Mouse (Mus musculus) testis, adult 2 months (tissue): ENCODE results near the gene Gata2. TPM values are rescaled to one million over a fixed set of nuclear protein-coding genes. Genes with fewer than 3 reads are reported as not detected.

Source experiments
- H3K27ac ChIP-seq: fragments of 200-500 bp; 2 replicates; pipeline ENCODE4 v1.5.1; 2012; ENCODE audit warnings: low read depth, low read length; ENCODE audit not compliant: control insufficient read depth, insufficient read depth
- H3K27me3 ChIP-seq: fragments of 200-500 bp; 2 replicates; pipeline ENCODE4 v1.6.1; 2012; ENCODE audit warnings: mild to moderate bottlenecking, low read length, moderate library complexity; ENCODE audit not compliant: control insufficient read depth, insufficient read depth
- H3K36me3 ChIP-seq: fragments of 200-500 bp; 2 replicates; pipeline ENCODE4 v1.6.1; 2012; ENCODE audit warnings: mild to moderate bottlenecking, low read length; ENCODE audit not compliant: control insufficient read depth, insufficient read depth
- H3K4me1 ChIP-seq: fragments of 200-500 bp; 2 replicates; pipeline ENCODE4 v1.6.1; 2012; ENCODE audit warnings: low read length; ENCODE audit not compliant: control insufficient read depth, insufficient read depth
- H3K4me3 ChIP-seq: fragments of 200-500 bp; 2 replicates; pipeline ENCODE4 v1.5.1; 2012; ENCODE audit warnings: low read depth, mild to moderate bottlenecking, low read length, moderate library complexity, mixed read lengths; ENCODE audit not compliant: control insufficient read depth
- CTCF ChIP-seq: fragments of 200-500 bp; IDR thresholded peaks from 2 replicates; pipeline ENCODE4 v1.5.1; 2012; ENCODE audit warnings: low read depth, mild to moderate bottlenecking, inconsistent platforms, low read length, moderate library complexity; ENCODE audit not compliant: control insufficient read depth, insufficient read depth, insufficient replicate concordance
- POLR2A ChIP-seq: fragments of 200-500 bp; IDR thresholded peaks from 2 replicates; pipeline ENCODE4 v1.6.1; 2012; ENCODE audit warnings: low read depth, mild to moderate bottlenecking, inconsistent platforms, low read length, moderate library complexity; ENCODE audit not compliant: control insufficient read depth
- polyA plus RNA-seq: library from polyadenylated mRNA; depleted of rRNA; stranded (reverse); fragments of >200 nt; gene quantifications from 2 replicates; pipeline ENCODE4 v1.2.3, GENCODE M21; 2012

Gata2 gene
- polyA plus RNA-seq, 1 experiment = 44.7 TPM

DNA sequence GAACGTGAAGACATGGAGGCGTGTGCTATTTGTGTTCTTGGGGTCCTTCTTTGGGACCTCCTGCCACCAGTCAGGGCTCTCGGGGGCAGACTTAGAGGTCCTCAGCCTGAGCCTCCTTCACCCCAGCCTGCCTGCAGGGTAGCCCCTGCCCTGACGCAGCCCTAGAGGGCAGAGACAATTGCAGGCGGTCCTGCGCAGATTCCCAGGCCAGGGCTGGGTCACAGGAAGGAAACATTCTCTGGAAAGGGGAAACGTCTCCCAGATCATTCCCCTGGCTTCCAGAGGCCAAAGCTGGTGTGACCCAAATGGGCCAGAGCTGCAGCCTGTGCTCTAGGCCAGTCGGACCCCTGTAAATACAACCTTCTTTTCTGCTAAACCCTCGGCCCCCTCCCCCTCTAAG is 12.2 kb downstream of the Gata2 start:
- H3K27me3 ChIP-seq = no peaks in the 10 kb centered on the region

DNA sequence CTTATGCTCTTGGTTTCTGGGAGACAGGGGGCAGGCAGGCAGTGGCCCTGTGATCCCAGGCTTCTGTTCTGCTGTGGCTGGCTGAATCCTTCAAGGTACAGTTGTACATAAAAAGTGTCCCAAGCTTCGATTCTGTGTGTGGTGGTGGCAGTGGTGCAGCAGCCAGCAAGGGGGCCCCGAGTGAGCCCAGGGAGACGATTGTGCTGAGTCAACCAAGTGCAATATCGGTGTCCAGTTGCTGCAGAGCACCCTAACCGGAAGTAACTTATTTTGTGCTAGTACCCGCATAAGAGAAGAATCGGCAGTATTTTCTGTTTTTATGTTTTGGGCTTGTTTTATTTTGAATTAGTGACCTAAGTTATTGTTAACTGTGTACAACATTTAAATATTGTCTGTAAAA is 12.9 kb downstream of the Gata2 start:
- peaks cover 8% of the 10 kb centered on the region; the same call in 1 of the 2 replicates for H3K4me1 ChIP-seq
- no peak for TF ChIP-seq POLR2A
- TF ChIP-seq CTCF = no peak
- no peak overlapping the region for H3K27ac ChIP-seq
- H3K27me3 ChIP-seq = no peaks in the 10 kb centered on the region
- H3K4me3 ChIP-seq = no peak overlapping the region
- H3K36me3 ChIP-seq = no peaks in the 10 kb centered on the region

More for the DNA sequence above, 12.2 kb downstream of the Gata2 start:
- TF ChIP-seq POLR2A = no peak
- TF ChIP-seq CTCF = no peak
- Histone ChIP-seq H3K4me1 (peaks cover 8% of the 10 kb centered on the region; the same call in 1 of the 2 replicates), H3K27ac (no peak overlapping the region), H3K4me3 (peak overlapping the region; percentile 9; the same call in 1 of the 2 replicates), H3K36me3 (no peaks in the 10 kb centered on the region)

DNA sequence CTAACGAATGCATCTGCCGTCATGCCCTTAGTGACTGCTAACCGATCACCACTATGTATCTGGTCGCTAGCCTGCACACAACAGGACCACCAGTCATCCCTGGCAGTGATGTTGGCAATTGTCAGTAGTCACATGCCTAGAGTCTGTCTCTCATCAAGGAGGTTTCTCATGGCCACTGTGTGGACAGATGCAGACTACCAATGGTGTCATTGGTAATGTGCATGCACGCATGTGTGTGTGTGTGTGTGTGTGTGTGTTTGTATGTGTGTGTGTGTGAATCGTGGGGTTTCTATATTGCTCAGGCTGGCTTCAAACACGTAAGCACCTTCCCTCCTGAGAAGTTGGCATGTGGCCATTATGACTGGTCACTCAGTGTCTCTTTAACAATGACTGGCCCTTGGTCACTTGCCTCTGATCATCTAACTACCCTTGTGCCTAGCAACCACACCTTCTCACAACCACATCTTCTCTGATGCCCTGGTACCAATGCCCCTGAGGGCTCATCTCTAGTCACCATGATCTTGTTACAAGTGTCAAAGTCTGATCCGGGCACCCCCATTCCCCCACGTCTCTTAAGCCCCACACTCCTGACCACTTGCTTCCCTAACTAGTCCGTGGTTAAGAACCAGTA is 13.8 kb downstream of the Gata2 start:
- Histone ChIP-seq H3K27me3 (no peaks in the 10 kb centered on the region), H3K4me1 (peaks cover 5% of the 10 kb centered on the region; the same call in 1 of the 2 replicates), H3K36me3 (no peaks in the 10 kb centered on the region), H3K4me3 (no peak overlapping the region), H3K27ac (no peak overlapping the region)
- no peak for TF ChIP-seq CTCF
- TF ChIP-seq POLR2A = no peak

DNA sequence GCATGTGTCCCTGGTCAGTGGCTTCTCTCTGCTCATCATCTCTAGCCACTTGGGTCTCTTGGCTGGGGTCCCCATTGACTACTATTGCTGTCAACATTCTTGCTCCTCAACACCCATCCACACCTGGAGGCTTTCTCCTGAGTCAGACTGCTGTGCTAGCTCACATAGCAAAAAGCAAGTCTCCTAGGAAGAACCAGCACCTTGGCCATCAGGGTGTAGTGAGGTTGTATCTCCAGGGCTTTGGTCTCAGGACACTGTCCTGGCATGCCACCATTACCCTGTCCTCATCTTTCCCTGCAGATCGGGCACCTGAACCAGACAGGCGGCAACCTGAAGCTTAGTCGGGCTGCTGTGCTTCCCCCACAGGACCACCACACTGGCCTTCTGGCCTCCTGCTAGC is 14.6 kb downstream of the Gata2 start:
- Histone ChIP-seq H3K27me3 (no peaks in the 10 kb centered on the region), H3K4me3 (no peak overlapping the region), H3K27ac (no peak overlapping the region), H3K36me3 (no peaks in the 10 kb centered on the region), H3K4me1 (peaks cover 5% of the 10 kb centered on the region; the same call in 1 of the 2 replicates)
- TF ChIP-seq POLR2A (no peak), CTCF (no peak)

DNA sequence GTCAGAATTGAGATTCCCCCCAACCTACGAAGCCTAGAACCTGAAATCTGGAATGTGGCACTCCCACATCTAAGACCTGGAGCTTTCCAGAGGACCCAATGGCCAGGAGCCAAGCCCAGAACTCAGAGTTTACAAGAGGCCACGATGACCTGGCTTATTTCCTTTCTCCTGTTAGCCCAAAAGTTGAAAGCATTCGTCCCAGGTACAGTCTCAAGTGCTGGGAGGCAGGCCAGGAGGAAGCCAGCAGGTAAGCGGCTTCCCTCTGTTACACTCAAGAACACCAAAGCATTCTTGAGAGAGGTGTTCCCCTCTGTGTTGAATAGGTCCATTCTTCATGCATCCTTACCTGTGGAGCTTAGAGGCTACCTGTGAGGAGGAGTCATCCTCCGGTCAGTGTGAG is 15.8 kb downstream of the Gata2 start:
- no peaks in the 10 kb centered on the region for H3K27me3 ChIP-seq
- no peak overlapping the region for H3K4me3 ChIP-seq
- no peaks in the 10 kb centered on the region for H3K36me3 ChIP-seq
- TF ChIP-seq POLR2A = no peak
- no peak for TF ChIP-seq CTCF
- H3K4me1 ChIP-seq = no peaks in the 10 kb centered on the region
- no peak overlapping the region for H3K27ac ChIP-seq

DNA sequence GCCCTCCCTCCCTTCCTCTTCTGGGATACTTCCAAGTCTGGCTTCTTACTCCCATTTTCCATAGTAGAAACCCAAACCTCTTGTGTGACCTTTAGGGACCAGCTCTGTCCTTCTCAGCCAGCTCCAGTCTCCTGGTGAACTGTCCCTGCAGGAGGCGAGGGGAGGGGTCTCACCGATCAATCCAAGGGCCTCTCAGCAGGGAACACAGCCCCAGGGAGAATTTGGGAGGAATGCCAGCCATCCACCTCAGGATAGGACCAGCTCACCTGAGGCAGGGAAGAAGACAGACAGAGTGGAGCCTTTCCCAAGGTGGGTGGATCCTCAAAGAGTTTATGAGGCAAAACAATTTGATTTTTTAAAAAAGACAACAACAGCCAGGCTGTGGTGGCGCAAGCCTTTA is 16.5 kb downstream of the Gata2 start:
- H3K36me3 ChIP-seq = no peaks in the 10 kb centered on the region
- H3K4me3 ChIP-seq = no peak overlapping the region
- no peak for TF ChIP-seq CTCF
- TF ChIP-seq POLR2A = no peak
- no peaks in the 10 kb centered on the region for H3K4me1 ChIP-seq
- H3K27me3 ChIP-seq = no peaks in the 10 kb centered on the region
- no peak overlapping the region for H3K27ac ChIP-seq

DNA sequence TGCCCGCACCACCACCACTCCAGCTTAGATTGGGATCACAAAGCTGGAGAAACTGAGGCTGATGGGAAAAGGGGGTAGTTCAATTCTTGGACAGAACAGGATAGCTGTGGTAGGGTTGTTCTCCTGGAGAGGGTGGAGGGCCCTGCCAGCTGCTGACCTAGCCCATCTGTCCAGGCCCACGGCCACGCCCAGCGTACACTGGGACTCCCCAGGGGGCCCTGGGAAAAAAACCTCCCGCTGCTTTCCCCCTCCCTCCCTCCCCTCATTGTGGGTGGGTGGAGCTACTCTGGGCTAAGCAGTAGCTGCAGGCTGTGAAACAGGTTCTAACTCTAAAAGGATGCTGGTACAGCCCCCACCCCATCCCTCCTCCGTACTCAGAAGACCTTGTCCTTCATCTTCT is 22.1 kb downstream of the Gata2 start:
- Histone ChIP-seq H3K4me1 (no peaks in the 10 kb centered on the region), H3K27ac (peak overlapping the region; percentile 37), H3K4me3 (peak overlapping the region; percentile 84), H3K27me3 (no peaks in the 10 kb centered on the region), H3K36me3 (no peaks in the 10 kb centered on the region)
- TF ChIP-seq CTCF (no peak), POLR2A (no peak)
